Mouse (Mus musculus) brain, embryonic 14.5 days (tissue): ENCODE data around the gene Mdga1. TPM values are rescaled to one million over a fixed set of nuclear protein-coding genes. Genes with fewer than 3 reads are reported as not detected.

Experiments
- DNase-seq: peaks from one replicate; pipeline ENCODE4 v3.0.0-alpha.2; 2011; ENCODE audit warnings: low read depth
- CTCF ChIP-seq: fragments of 200-500 bp; IDR thresholded peaks from 2 replicates; pipeline ENCODE4 v1.5.1; 2012; ENCODE audit warnings: inconsistent platforms, mild to moderate bottlenecking, moderate library complexity, borderline replicate concordance; ENCODE audit not compliant: insufficient read depth, insufficient read length; ENCODE audit errors: extremely low read depth
- POLR2A ChIP-seq: fragments of 200-500 bp; IDR thresholded peaks from 2 replicates; pipeline ENCODE4 v1.6.1; 2012; ENCODE audit warnings: mild to moderate bottlenecking, inconsistent platforms, borderline replicate concordance; ENCODE audit not compliant: poor library complexity, insufficient read depth, insufficient read length, severe bottlenecking; ENCODE audit errors: extremely low read depth
- polyA plus RNA-seq: library from polyadenylated mRNA; depleted of rRNA; stranded (reverse); fragments of >200 nt; gene quantifications from 2 replicates; pipeline ENCODE4 v1.2.3, GENCODE M21; 2012

Gene Mdga1
- polyA plus RNA-seq, 1 experiment, result 58.9 TPM

DNA sequence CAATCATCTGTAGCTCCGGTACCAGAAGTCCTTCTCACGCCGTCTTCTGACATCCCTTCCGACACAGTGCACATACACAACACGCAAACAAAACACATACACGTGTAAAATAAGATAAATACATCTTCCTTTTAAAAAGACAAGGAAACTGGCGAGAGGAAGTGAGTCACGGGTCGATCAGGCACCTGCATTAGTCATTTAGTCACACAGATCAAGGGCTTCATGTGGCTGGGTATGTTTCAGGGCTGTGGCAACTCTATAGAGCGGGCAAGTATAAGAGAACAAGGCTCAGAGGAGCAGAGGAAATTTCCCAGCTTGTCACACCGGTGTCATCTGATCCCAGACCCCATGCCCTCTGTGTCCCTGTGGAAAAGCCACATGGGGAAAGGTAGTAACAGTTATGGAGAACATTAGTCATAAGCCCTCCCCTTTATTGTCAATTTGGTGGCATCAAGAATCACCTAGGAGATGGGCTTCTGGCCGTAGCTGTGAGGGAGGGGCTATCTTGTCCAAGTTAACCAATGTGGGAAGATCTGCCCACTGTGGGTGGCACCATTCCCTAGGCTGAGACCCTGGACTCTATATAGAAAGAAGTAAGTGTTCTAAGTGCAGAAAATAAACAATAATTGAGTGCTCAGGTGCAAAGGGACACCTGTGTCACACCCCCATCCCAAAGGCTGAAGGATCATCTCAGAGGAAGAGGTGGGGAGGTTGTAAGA is 35.6 kb downstream of the Mdga1 start:
- TF ChIP-seq POLR2A (no peak), CTCF (no peak)
- no peak for DNase-seq

DNA sequence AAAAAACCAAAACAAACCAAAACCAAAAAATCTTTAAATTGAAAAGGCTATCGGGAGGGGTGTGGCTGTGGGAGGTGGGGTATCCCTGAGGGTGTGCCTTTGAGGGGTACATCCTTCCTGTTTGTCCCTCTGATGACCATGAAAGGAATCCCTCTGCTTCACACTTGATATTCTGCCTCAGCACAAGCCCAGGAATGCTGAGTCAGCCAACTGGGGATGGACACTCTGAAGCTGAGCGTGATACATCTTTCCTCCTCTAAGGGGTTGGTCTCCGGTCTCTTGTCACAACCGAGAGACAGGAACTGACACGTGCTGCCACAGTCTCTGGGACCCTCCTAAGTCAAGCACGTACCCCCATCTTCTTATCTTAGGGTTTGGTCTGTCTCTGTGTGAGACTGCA is 37.1 kb downstream of the Mdga1 start:
- TF ChIP-seq CTCF, result no peak
- DNase-seq, result no peak

DNA sequence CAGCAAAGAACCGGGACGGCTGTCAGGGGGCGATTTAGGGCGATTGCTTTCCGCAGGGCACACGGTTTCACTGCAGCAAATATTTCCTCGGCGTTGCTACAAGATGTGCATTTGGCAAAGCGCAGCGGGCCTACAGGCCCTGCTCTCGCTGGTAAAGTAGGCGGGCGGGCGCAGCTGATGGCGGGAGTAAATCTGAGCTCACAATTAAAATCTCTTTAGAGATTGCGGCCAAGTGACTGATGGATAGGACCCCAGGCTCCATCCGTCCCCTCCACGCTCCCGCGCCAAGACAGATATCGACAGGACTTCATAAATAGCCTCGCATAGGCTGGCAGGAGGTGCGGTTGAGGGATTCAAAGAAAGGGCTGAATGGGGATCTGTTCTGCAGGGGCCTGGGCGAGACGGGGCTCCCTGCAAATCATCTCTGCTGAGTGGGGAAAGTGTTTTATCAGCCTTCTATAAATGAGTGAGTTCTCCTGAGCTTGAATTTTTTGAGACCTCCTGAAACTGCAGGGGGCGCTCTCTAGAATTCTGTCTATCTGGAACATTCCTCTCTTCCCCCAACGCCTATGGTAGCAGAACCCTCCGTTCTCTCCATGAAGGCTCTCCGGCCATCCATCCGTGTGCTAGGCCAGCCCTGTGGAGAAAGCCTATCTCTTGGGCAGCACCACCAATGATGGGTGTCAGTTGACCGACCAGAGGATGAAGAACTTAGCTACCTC is 38.5 kb downstream of the Mdga1 start:
- TF ChIP-seq POLR2A (no peak), CTCF (no peak)
- peak; percentile 60 for DNase-seq

DNA sequence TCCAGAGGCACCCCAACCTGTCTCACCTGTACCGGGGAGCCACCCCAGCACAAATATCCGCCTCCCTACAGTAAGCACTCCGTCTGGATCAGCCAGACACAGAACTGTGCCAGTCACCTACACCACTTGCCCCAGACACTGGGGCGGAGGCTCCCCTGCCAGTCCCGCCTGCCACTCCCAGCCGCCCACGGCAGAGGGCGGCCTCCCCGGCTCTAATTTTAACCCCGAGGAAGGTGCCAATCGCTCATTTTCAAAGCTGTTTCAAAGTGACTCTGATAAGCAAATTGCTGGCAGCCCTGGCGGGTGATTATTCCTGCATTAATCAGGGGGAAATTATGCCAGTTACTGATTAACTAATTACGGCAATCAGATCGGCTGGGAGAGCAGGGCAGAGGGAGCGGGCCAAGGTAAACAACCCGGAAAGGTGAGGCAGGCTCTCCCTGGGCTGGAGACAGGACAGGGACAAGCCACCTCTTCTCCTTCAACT is 41.1 kb downstream of the Mdga1 start:
- peak; percentile 82 for DNase-seq

DNA sequence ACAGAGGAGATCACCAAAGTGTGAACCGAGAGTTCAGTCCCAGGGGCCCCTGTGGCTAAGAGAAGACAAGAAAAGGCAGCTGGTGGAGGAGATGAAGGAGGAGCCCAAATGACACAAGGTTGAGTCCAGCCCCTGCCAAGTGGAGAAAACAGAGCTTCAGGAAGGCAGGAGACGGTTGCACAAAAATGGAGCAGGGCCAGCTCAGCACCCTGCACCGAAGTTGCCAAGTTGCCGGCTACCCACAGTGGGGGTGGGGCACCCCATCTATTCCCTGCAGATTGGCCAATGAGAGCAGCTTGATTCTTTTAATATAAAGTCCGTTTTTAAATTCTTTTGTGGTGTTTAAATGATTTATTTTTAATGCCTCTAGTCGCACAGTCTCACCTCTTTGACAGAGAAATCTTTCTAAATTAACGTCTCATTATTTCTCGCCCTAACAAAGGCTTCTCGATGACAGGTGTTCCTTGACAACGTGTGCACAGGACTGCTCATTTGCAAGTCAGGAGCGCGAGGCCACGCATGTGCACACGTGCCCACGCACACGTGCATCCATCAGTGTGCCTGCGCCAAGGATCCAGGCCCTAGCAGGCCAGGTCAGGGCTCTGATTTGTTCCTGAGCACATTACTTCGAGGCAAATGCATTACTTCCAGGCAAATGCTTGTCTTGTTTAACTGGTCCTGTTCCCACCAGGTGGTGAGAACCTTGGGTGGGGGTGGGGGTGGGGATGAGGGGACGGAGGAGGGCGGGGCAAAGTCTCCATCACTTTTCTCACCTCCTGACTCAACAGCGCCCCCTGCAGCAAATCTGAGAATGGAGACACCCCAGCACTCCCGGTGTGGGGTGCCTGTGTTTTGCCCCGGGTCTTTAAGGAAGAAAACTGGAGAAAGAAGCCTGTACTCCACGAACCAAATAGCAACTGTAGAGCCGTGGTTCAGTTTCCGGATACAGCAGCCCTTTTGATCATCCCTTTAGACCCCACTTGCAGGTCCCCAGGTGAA is 44.0 kb downstream of the Mdga1 start:
- DNase-seq, result peak; percentile 76

More for the DNA sequence above, 41.1 kb downstream of the Mdga1 start:
- TF ChIP-seq CTCF (peak; percentile 27; the same call in 1 of the 2 replicates), POLR2A (no peak)

DNA sequence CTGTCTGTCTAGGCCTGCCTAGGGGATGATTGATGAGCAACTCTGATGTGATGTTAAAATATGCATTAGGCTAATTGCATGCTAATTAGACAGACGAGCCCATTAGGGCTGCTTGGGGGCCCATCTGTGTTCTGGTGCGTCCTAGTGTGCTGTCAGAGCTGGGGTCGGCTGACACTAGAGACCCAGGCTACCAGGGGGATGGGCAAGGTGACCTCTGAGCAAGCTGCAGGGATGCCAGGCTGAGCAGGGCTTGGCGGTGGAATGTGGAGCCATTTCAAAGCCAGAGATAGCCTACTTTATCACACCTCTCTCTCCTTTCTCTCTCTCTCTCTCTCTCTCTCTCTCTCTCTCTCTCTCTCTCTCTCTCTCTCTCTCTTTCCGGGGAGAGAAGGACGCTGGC is 49.8 kb downstream of the Mdga1 start:
- no peak for TF ChIP-seq POLR2A
- no peak for TF ChIP-seq CTCF
- DNase-seq, result peak; percentile 47

More for the DNA sequence above, 44.0 kb downstream of the Mdga1 start:
- TF ChIP-seq POLR2A, result no peak
- TF ChIP-seq CTCF, result no peak

DNA sequence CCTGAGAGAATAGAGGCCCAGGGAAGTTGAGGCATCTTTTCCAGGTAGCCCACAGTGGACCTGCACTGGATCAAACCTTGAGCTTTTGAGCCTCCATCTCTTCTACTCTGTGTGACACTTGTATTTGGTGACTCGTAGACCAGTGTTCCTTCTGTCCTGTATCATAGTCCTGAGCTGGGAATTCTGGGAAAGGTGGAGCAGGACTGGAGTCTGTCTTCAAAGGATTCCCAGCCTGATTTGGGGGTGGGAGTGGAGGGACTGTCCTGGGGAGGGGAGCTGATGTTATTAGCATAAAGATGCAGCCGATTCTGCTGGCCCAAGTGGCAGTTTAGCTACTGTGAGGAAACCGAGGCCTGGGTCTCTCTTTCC is 50.4 kb downstream of the Mdga1 start:
- no peak for TF ChIP-seq POLR2A
- no peak for TF ChIP-seq CTCF

DNA sequence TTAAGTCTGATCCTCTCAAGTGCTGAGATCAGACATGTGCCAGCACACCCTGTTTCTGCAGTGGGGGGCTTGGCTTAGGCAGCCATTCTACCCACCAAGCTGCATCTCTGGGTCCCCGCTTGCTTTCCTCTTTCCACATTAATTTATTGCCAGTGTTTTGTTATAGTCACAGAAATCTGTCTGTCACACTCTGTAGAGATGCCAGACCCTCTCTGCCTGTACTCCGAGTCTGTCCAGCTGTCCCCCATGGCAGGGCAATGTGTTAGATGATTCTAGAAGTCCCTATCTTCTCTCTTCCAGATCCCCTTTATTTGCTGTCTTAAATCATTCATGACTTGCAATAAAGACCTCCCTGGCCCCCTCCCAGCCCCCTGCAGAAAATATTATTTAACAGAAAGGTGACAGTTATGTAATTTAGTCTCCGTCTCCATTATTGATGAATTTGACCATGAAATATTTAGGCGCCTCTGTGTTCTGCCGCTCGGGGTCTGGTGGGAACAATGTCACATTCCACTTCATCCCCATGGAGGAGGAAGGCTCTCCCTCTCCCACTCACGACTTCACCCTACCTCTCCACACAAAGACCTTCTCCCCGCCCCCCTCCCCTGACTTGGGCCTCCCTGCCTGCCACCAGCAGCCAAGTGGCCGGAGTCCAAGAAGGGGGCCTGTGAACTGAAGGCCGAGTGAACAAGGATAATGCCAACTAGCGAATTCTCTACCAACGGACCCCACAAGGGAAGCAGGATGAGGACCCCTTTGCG is 50.9 kb downstream of the Mdga1 start:
- TF ChIP-seq CTCF (no peak), POLR2A (no peak)
- DNase-seq, result peak; percentile 90

More for the DNA sequence above, 50.4 kb downstream of the Mdga1 start:
- DNase-seq, result no peak

DNA sequence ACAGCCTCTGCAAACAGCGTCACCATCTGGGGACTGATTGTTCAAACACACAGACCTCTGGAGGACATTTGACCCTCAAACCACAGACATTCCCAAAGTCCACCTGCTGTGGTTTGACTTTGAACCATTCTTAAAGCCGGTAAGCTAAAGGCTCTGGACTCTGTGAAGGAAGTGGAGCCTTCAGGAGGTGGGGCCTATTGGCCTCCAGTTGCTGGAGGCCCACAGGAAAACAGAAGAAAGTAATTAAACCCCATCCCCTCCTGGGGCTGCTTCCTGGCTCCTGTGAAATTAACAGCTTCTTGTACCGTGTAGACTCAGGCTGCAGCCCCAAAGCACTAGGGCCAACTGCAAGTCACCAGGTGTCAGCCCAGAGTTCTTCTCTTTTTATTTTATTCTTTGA is 52.9 kb downstream of the Mdga1 start:
- DNase-seq, result no peak
- TF ChIP-seq CTCF (no peak), POLR2A (no peak)

DNA sequence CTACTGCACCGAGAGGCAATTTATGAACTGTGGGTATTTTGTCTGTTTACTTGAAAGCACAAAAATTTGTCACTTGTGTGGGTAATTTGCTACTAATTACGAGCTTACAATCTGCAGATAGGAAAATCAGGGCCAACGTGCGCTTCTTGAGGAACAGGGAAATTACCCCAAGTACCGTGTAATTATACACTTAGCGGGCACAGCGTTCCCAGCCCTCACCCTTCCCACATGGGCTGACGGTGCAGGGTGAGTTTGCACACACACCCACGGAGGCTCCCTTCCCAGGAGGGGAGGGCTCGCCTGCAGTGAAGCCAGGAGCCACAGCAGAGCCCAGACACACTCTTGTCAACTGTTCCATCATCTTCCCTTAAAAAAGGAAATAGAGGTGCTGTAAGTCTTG is 54.1 kb downstream of the Mdga1 start:
- no peak for TF ChIP-seq POLR2A
- no peak for TF ChIP-seq CTCF
- DNase-seq, result peak; percentile 77
